Comparison of ENCODE assay signal across 8 mouse cellular contexts in the genomic region with DNA sequence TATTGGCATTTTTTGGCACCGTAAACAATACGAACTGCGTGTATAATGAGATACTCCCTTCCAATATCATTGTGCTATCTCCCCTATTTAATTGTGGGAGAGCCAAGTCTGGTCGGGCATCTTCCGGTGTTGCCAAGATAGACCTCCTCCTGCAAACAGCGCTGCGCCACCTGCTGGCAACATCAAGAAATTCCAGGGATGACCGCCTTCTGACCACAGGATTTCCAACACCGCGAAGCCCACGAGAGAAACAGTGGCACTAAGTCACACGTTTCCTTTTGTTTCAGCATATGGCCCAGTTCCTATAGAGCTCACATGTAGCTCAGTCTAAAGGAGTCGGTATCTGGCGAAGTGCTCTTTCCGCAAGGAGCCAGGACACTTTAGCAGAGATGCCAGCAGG. TPM values are rescaled to one million over a fixed set of nuclear protein-coding genes. Genes with fewer than 3 reads are reported as not detected.
DNase-seq lines count a peak whose midpoint lies in the region; TF ChIP-seq lines count a peak whose summit lies in the region.
"Had no signal": no experiment of that assay in that cellular context is flagged by ENCODE, and none has a peak within 500 bp of the region (broad histone marks: within the 10 kb centered on the region; RNA-seq: fewer than 3 reads in every experiment).

No protein-coding gene starts in this region.

- H3K4me1 ChIP-seq in embryonic fibroblast, embryonic 13.5 days (ENCODE audit: control insufficient read depth, insufficient read depth, low read length), result no peaks in the 10 kb centered on the region

- peak; percentile 59 for DNase-seq in Muller cell, postnatal 12 days (ENCODE audit: inconsistent ontology term)
- DNase-seq in brain, adult 2 months (ENCODE audit: low read depth, low spot score), result peak; percentile 73
- peak; percentile 5 for DNase-seq in heart, postnatal 25 days (ENCODE audit: low spot score)
- DNase-seq in layer of hippocampus, postnatal 25 days (ENCODE audit: extremely low spot score in 1 of 2, low spot score in 1 of 2), result peak; percentile 35 to 62
- DNase-seq in mesoderm, embryonic 11.5 days (ENCODE audit: low read depth, low spot score), result peak; percentile 79
- peak; percentile 36 for DNase-seq in right cerebral cortex, postnatal 25 days

- H3K27ac ChIP-seq in embryonic fibroblast, embryonic 13.5 days (ENCODE audit: insufficient read depth, low read length), result no peak overlapping the region
- H3K27ac ChIP-seq: liver, embryonic 15.5 days had no signal

- TF ChIP-seq CTCF in embryonic fibroblast, embryonic 13.5 days (IDR thresholded peaks at IDR 0.05; ENCODE audit: borderline replicate concordance, insufficient read depth, low read length), result peak; percentile 80; the same call in 1 of the 2 replicates

- intact Hi-C loops in heart, postnatal 25 days (cut with DNase I), result loop anchor here (1.0 to 5.0 kb wide), 3 partner anchors 36 to 116 kb away; no protein-coding TSS in a partner anchor

- H3K4me3 ChIP-seq in embryonic fibroblast, embryonic 13.5 days (ENCODE audit: insufficient read depth, low read length), result no peak overlapping the region
- H3K4me3 ChIP-seq: liver, embryonic 15.5 days had no signal

- TF ChIP-seq POLR2A in embryonic fibroblast, embryonic 13.5 days (IDR thresholded peaks at IDR 0.05; ENCODE audit: low read depth, low read length), result no peak

RNA-seq across cellular contexts. Expression of gene 4930469K13Rik, which starts 24.6 kb away (rescaled TPM):
- not detected in 2 replicates for polyA plus RNA-seq in embryonic fibroblast, embryonic 13.5 days (2011; ENCODE audit: insufficient read length, low read depth, missing spikeins)
- not detected for total RNA-seq in heart, postnatal 25 days (2021)
- total RNA-seq in layer of hippocampus, postnatal 25 days (2021), result not detected
- polyA plus RNA-seq: liver, embryonic 15.5 days had no signal

RNA-seq across cellular contexts. Expression of gene Lcp2, which starts 27.1 kb away (rescaled TPM):
- polyA plus RNA-seq in embryonic fibroblast, embryonic 13.5 days (2011; ENCODE audit: insufficient read length, low read depth, missing spikeins), result 0.42 TPM in 1 of 2 replicates, not detected in the other
- 1 to 10 TPM; 2.6 to 2.7 TPM for total RNA-seq in heart, postnatal 25 days (2021)
- 1 to 10 TPM; 3.2 to 3.3 TPM for total RNA-seq in layer of hippocampus, postnatal 25 days (2021)

Comparison
In these comparisons a context has a peak if more than half of its experiments do, and no peak if none do; other contexts are left out.
1. DNase-seq: peak in every context shown above with its lines; median percentile 79 in mesoderm, embryonic 11.5 days; 73 in brain, adult 2 months; 59 in Muller cell, postnatal 12 days; 48 in layer of hippocampus, postnatal 25 days; 36 in right cerebral cortex, postnatal 25 days; 5 in heart, postnatal 25 days.